Mouse (Mus musculus) heart, embryonic 14.5 days (tissue): ENCODE measurements around the gene Ralgps1. TPM values are rescaled to one million over a fixed set of nuclear protein-coding genes. Genes with fewer than 3 reads are reported as not detected.

ENCODE experiments used
- ATAC-seq: fragments of 200-750 bp; cut with Nextera tagmentation; 2 replicates; pipeline ENCODE4 v1.8.0; 2017; ENCODE audit warnings: low read depth, moderate TSS enrichment; ENCODE audit not compliant: insufficient number of reproducible peaks, insufficient read depth, low FRiP score
- H3K27ac ChIP-seq, 2 experiments: fragments of 200-500 bp in 1 of 2; fragments of 300-500 bp in 1 of 2; sonication (generic) in 1 of 2; replicated peaks in 1 of 2; 2 replicates each; pipeline ENCODE4 v1.5.1; 2012 to 2014; ENCODE audit warnings: low read depth in 2 of 2, low read length in 2 of 2, control low read depth in 1 of 2, mild to moderate bottlenecking in 1 of 2, mixed read lengths in 1 of 2; ENCODE audit not compliant: control insufficient read depth in 1 of 2, insufficient read depth in 1 of 2
- H3K27me3 ChIP-seq: fragments of 300-500 bp; sonication (generic); 2 replicates; pipeline ENCODE4 v1.6.1; 2014; ENCODE audit warnings: mild to moderate bottlenecking, low read length, control low read depth; ENCODE audit not compliant: control insufficient read depth, insufficient read depth
- H3K36me3 ChIP-seq: fragments of 300-500 bp; sonication (generic); 2 replicates; pipeline ENCODE4 v1.6.1; 2014; ENCODE audit warnings: mild to moderate bottlenecking, control low read depth, low read length, mixed read lengths; ENCODE audit not compliant: control insufficient read depth, insufficient read depth
- H3K4me1 ChIP-seq, 2 experiments: fragments of 200-500 bp in 1 of 2; fragments of 300-500 bp in 1 of 2; sonication (generic) in 1 of 2; 2 replicates each; pipeline ENCODE4 v1.6.1; 2012 to 2014; ENCODE audit warnings: low read length in 2 of 2, control low read depth in 1 of 2, mixed read lengths in 1 of 2; ENCODE audit not compliant: control insufficient read depth in 2 of 2, insufficient read depth in 2 of 2
- H3K4me2 ChIP-seq: fragments of 300-500 bp; sonication (generic); 2 replicates; pipeline ENCODE4 v1.6.1; 2014; ENCODE audit warnings: mild to moderate bottlenecking, low read length
- H3K4me3 ChIP-seq, 2 experiments: fragments of 200-500 bp in 1 of 2; fragments of 300-500 bp in 1 of 2; sonication (generic) in 1 of 2; 2 replicates each; pipeline ENCODE4 v1.5.1; 2012 to 2014; ENCODE audit warnings: low read length in 2 of 2, mild to moderate bottlenecking in 2 of 2, control low read depth in 1 of 2, low read depth in 1 of 2, moderate library complexity in 1 of 2; ENCODE audit not compliant: control insufficient read depth in 1 of 2, insufficient read depth in 1 of 2
- H3K9ac ChIP-seq: fragments of 300-500 bp; sonication (generic); 2 replicates; pipeline ENCODE4 v1.6.1; 2014; ENCODE audit warnings: mild to moderate bottlenecking, low read length
- H3K9me3 ChIP-seq: fragments of 300-500 bp; sonication (generic); 2 replicates; pipeline ENCODE4 v1.6.1; 2016; ENCODE audit warnings: low read length, control low read depth; ENCODE audit not compliant: control insufficient read depth
- WGBS: fragments of 180-500 bp; shearing (Covaris S2); extraction: QIAGEN DNeasy Blood & Tissue Kit; methylation state at CpG from one replicate; pipeline ENCODE4 v1.1.7; 2014; 5-methylcytosine and 5-hydroxymethylcytosine counted together
- polyA plus RNA-seq: library from polyadenylated mRNA; unstranded; fragments of >200 nt; fragmentation: Nextera tagmentation; extraction: Ambion mirVana; gene quantifications from 2 replicates; pipeline ENCODE4 v1.2.1, GENCODE M21; 2014

The Ralgps1 gene
- polyA plus RNA-seq, 1 experiment from 2014 or later = 6.7 TPM

- no peak for ATAC-seq
- Histone ChIP-seq H3K27me3 (no peaks in the 10 kb centered on the region), H3K9me3 (no peaks in the 10 kb centered on the region), H3K27ac (no peak overlapping the region), H3K4me1 (peaks cover 23 to 35% of the 10 kb centered on the region in 2 experiments), H3K9ac (no peak overlapping the region), H3K4me2 (no peak overlapping the region), H3K4me3 (no peak overlapping the region), H3K36me3 (no peaks in the 10 kb centered on the region)
- WGBS = 51% methylated on average over 2 of the region's 2 CpGs
Measured at GRCm38 (mm10) chr2:33321641-33322040, 49.6 kb downstream of the Ralgps1 start.

GRCm38 (mm10) chr2:33321031-33321430 lies 50.3 kb downstream of the Ralgps1 start:
- Histone ChIP-seq H3K4me3 (no peak overlapping the region), H3K9ac (no peak overlapping the region), H3K9me3 (no peaks in the 10 kb centered on the region), H3K36me3 (no peaks in the 10 kb centered on the region), H3K27ac (no peak overlapping the region), H3K27me3 (no peaks in the 10 kb centered on the region), H3K4me2 (no peak overlapping the region), H3K4me1 (peaks cover 28 to 41% of the 10 kb centered on the region in 2 experiments)
- WGBS = 90% methylated on average over 2 of the region's 2 CpGs
- ATAC-seq = no peak

DNA sequence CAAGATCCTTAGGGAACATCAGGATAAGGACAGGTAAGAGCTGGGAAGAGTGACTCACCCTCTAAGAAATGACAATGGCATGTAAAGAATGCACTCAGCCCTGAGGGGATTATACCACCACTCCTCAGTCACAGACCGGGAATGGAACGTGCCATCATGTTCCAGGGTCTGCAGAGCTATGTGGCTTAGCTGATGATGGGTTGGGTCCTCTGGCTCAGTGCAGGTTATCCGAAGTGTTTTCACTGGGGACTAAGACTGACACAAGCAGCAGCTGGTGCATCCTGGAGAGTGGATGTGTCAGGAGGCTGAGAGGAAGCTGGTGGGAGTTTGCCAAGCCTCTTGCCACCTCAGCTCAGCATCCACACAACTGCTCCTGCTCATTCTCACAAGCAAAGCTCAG lies 50.7 kb downstream of the Ralgps1 start:
- peaks cover 32 to 44% of the 10 kb centered on the region in 2 experiments for H3K4me1 ChIP-seq
- H3K4me3 ChIP-seq = no peak overlapping the region
- no peaks in the 10 kb centered on the region for H3K9me3 ChIP-seq
- no peak overlapping the region for H3K4me2 ChIP-seq
- no peak for ATAC-seq
- H3K36me3 ChIP-seq = no peaks in the 10 kb centered on the region
- H3K27me3 ChIP-seq = no peaks in the 10 kb centered on the region
- no peak overlapping the region for H3K9ac ChIP-seq
- WGBS = 18% methylated on average over 3 of the region's 3 CpGs
- no peak overlapping the region for H3K27ac ChIP-seq

DNA sequence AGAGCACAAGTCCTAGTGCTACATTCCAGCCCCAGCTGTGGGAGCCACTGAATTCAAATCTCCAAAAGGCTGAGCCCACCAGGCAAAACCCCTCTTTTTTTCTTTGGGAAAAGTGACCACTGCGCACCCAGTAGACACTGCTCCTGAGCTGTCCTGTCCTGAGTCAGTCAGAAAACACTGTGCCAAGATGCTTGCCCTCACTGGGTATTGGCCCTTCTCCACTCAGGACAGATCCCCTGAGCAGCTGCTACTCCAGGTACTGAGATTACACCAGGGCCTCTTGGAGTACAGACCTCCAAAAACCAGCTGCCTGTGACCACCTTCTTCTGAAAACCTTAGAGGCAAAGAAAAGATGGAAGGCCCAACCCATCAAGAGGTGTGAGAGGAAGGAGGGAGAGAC lies 51.4 kb downstream of the Ralgps1 start:
- Histone ChIP-seq H3K9ac (no peak overlapping the region), H3K27me3 (no peaks in the 10 kb centered on the region), H3K4me2 (no peak overlapping the region), H3K4me1 (peaks cover 38 to 46% of the 10 kb centered on the region in 2 experiments), H3K36me3 (no peaks in the 10 kb centered on the region), H3K4me3 (no peak overlapping the region), H3K27ac (no peak overlapping the region), H3K9me3 (no peaks in the 10 kb centered on the region)
- WGBS = 100% methylated on average over 1 of the region's 1 CpGs
- ATAC-seq = no peak

- 66% methylated on average over 5 of the region's 5 CpGs for WGBS
- peaks cover 39 to 49% of the 10 kb centered on the region in 2 experiments for H3K4me1 ChIP-seq
- no peak overlapping the region for H3K4me3 ChIP-seq
Measured at GRCm38 (mm10) chr2:33319455-33319854, 51.8 kb downstream of the Ralgps1 start.

GRCm38 (mm10) chr2:33318491-33318964 lies 52.8 kb downstream of the Ralgps1 start:
- H3K4me3 ChIP-seq = no peak overlapping the region
- H3K4me1 ChIP-seq = peaks cover 39 to 53% of the 10 kb centered on the region in 2 experiments
- no peak overlapping the region for H3K9ac ChIP-seq
- H3K27me3 ChIP-seq = no peaks in the 10 kb centered on the region
- H3K9me3 ChIP-seq = no peaks in the 10 kb centered on the region
- no peak overlapping the region; a peak in 2 of 4 replicates for H3K27ac ChIP-seq
- no peak overlapping the region for H3K4me2 ChIP-seq
- WGBS = 44% methylated on average over 8 of the region's 8 CpGs
- ATAC-seq = no peak
- H3K36me3 ChIP-seq = no peaks in the 10 kb centered on the region

More at GRCm38 (mm10) chr2:33319455-33319854, 51.8 kb downstream of the Ralgps1 start:
- Histone ChIP-seq H3K36me3 (no peaks in the 10 kb centered on the region), H3K4me2 (no peak overlapping the region), H3K9ac (no peak overlapping the region), H3K27ac (no peak overlapping the region), H3K27me3 (no peaks in the 10 kb centered on the region), H3K9me3 (no peaks in the 10 kb centered on the region)
- no peak for ATAC-seq

DNA sequence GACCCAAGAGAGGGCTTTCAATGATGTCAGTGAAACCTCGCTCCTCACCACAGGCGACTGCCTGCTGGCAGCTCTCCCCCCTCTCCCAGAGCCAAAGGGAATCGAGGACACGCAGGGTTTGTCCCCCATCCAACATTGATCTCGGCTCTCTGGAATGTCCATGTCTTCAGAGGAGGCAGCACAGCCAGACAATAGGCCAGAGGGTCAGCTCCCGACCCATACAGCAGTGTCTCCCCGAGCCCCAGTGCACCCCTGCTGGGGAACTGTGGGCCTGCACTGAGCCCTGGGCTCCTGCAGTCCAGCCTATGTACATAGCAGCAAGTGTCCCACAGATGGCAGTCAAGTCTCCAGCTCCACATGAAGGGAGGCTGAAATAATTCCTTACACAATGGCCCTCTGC lies 54.8 kb downstream of the Ralgps1 start:
- H3K9ac ChIP-seq = 0 out of 2 replicates have a peak overlapping the region, but pooled peaks have one; percentile 34
- H3K9me3 ChIP-seq = no peaks in the 10 kb centered on the region
- H3K4me3 ChIP-seq = no peak overlapping the region
- ATAC-seq = peak; percentile 87
- H3K27me3 ChIP-seq = no peaks in the 10 kb centered on the region
- H3K27ac ChIP-seq = peak overlapping the region in 1 of 2 experiments; percentile 78; a peak in 2 of 4 replicates
- peaks cover 39 to 53% of the 10 kb centered on the region in 2 experiments for H3K4me1 ChIP-seq
- 18% methylated on average over 7 of the region's 7 CpGs for WGBS
- H3K4me2 ChIP-seq = no peak overlapping the region
- no peaks in the 10 kb centered on the region for H3K36me3 ChIP-seq

DNA sequence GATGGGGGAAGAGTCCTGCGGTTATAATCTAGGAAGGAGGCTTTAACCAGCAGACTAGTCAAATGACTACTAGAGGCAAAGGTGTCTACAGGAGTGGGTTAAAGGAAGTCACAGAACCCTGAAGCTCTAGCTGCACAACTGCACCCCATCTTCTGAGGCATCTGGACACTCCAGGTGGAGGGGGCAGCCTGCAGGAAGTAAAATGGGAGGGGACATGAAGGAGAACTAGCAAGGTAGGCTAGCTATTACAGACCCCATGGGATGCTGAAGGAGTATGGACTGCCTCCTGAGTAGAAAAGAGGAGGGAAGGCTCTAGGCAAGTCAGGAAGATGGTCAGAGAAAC lies 55.3 kb downstream of the Ralgps1 start:
- Histone ChIP-seq H3K9me3 (no peaks in the 10 kb centered on the region), H3K4me2 (no peak overlapping the region), H3K27ac (peak overlapping the region; percentile 42 to 78; a peak in 3 of 4 replicates), H3K9ac (peak overlapping the region; percentile 34; the same call in 1 of the 2 replicates), H3K4me1 (peaks cover 39 to 53% of the 10 kb centered on the region in 2 experiments), H3K36me3 (no peaks in the 10 kb centered on the region), H3K27me3 (no peaks in the 10 kb centered on the region), H3K4me3 (no peak overlapping the region)
- no peak for ATAC-seq
- 85% methylated on average over 1 of the region's 1 CpGs for WGBS
